Mouse (Mus musculus) heart, postnatal 36 days (tissue): Measurements from ENCODE around the gene Kif6. TPM values are rescaled to one million over a fixed set of nuclear protein-coding genes. Genes with fewer than 3 reads are reported as not detected.
A peak's percentile ranks its signal among the peaks of the same experiment; 100 is the strongest.

Experiments used
- DNase-seq, 2 experiments: peaks; one replicate each; pipeline ENCODE4 v3.0.0; 2021 to 2022
- intact Hi-C: fragments of 180-260 bp; cut with DNase I; formaldehyde crosslinking; loops from one replicate; pipeline ENCODE4 v1.15.1; 2025
- total RNA-seq, 2 experiments: library from RNA; stranded (reverse); gene quantifications; 2 replicates each; pipeline ENCODE4 v1.2.3; 2021

Gene Kif6
- total RNA-seq, 2 experiments from 2014 or later = 2.1 to 2.2 TPM

- no peak for DNase-seq
- intact Hi-C loops = no loop called here
These were observed 210.9 kb downstream of the Kif6 start for GRCm38 (mm10) chr17:49825831-49826230.

- DNase-seq = no peak
- intact Hi-C loops = no loop called here
These were observed 216.8 kb downstream of the Kif6 start for GRCm38 (mm10) chr17:49831745-49832144.

GRCm38 (mm10) chr17:49834044-49834545 is 219.2 kb downstream of the Kif6 start:
- intact Hi-C loops = no loop called here
- DNase-seq = no peak

GRCm38 (mm10) chr17:49837417-49837816 is 222.5 kb downstream of the Kif6 start:
- intact Hi-C loops = no loop called here
- DNase-seq = no peak

GRCm38 (mm10) chr17:49839243-49839642 is 224.3 kb downstream of the Kif6 start:
- intact Hi-C loops = no loop called here
- DNase-seq = no peak

- intact Hi-C loops = no loop called here
- no peak for DNase-seq
These were observed 236.3 kb downstream of the Kif6 start for GRCm38 (mm10) chr17:49851210-49851609.

GRCm38 (mm10) chr17:49852183-49852582 is 237.2 kb downstream of the Kif6 start:
- intact Hi-C loops = loop anchor here (1.0 to 2.0 kb wide), 2 partner anchors 321 to 384 kb away; no protein-coding TSS in a partner anchor

GRCm38 (mm10) chr17:49855785-49856184 is 240.8 kb downstream of the Kif6 start:
- intact Hi-C loops = no loop called here
- DNase-seq = no peak

More at GRCm38 (mm10) chr17:49852183-49852582, 237.2 kb downstream of the Kif6 start:
- DNase-seq = peak; percentile 31

GRCm38 (mm10) chr17:49860057-49860816 is 245.3 kb downstream of the Kif6 start:
- no peak for DNase-seq
- intact Hi-C loops = no loop called here

GRCm38 (mm10) chr17:49863597-49863996 is 248.7 kb downstream of the Kif6 start:
- DNase-seq = no peak
- intact Hi-C loops = no loop called here

GRCm38 (mm10) chr17:49865604-49866003 is 250.7 kb downstream of the Kif6 start:
- DNase-seq = no peak
- intact Hi-C loops = no loop called here

- intact Hi-C loops = no loop called here
- no peak for DNase-seq
These were observed 251.8 kb downstream of the Kif6 start for GRCm38 (mm10) chr17:49866653-49867215.

GRCm38 (mm10) chr17:49867321-49868137 is 252.6 kb downstream of the Kif6 start:
- DNase-seq = no peak
- intact Hi-C loops = no loop called here

GRCm38 (mm10) chr17:49869246-49869645 is 254.3 kb downstream of the Kif6 start:
- no peak for DNase-seq
- intact Hi-C loops = no loop called here

- DNase-seq = no peak
- intact Hi-C loops = no loop called here
These were observed 257.4 kb downstream of the Kif6 start for GRCm38 (mm10) chr17:49872305-49872704.

- DNase-seq = no peak
- intact Hi-C loops = no loop called here
These were observed 259.8 kb downstream of the Kif6 start for GRCm38 (mm10) chr17:49874746-49875145.

- intact Hi-C loops = no loop called here
- no peak for DNase-seq
These were observed 260.5 kb downstream of the Kif6 start for GRCm38 (mm10) chr17:49875401-49875800.

GRCm38 (mm10) chr17:49875939-49876651 is 261.2 kb downstream of the Kif6 start:
- intact Hi-C loops = no loop called here
- no peak for DNase-seq

GRCm38 (mm10) chr17:49880919-49881744 is 266.2 kb downstream of the Kif6 start:
- intact Hi-C loops = no loop called here
- no peak for DNase-seq

GRCm38 (mm10) chr17:49881796-49882195 is 266.9 kb downstream of the Kif6 start:
- intact Hi-C loops = no loop called here
- DNase-seq = no peak
